Mouse (Mus musculus): ENCODE results near the gene Baz1a. TPM values are rescaled to one million over a fixed set of nuclear protein-coding genes. Genes with fewer than 3 reads are reported as not detected.
"Not testable (repeated sequence)": the region's sequence is repeated elsewhere in the genome, so short reads cannot be mapped to it uniquely, and the experiment has no call there.

The Baz1a gene
- total RNA-seq, 2 experiments from 2014 or later: 11.8 to 13.5 TPM

DNA sequence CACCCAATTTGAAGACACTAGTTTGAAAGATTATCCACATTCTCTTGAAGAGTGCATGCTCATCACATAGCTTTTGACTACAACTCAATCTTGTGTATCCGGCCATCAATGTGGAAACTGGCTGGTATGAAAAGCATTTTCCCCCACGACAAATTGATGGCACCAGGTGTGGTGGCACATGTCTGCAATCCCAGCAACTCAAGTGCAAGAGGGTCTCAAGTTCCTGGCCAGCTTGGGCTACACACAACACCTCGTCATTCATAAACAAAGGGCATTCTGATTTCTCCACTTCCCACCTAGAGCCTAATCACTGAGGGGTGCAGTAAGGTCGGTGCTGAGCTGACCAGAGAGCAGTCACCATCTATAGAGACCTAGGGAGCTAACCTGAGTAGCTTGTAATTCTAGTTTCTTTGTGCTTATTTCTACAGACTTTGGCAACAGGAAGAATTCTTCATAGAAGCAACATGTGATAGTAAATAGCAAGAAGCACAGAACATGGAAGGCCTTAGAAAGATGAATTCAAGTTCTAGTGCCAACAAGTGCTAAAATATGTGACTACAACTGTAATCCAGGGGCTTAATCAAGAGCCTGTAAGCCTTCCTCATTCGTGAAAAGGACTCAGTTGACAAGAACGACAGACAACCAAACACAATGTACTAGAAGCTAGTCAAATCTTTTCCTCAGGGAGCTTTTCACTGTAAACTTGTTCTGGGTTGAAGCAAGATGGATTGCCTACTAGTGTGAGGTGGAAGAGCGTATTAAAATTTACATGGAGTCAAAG lies 31.0 kb downstream of the Baz1a start:
- no peak for DNase-seq
- intact Hi-C loops (cut with DNase I): loop anchor here (10.0 kb wide), 1 partner anchor 462 kb away; no protein-coding TSS in a partner anchor

DNA sequence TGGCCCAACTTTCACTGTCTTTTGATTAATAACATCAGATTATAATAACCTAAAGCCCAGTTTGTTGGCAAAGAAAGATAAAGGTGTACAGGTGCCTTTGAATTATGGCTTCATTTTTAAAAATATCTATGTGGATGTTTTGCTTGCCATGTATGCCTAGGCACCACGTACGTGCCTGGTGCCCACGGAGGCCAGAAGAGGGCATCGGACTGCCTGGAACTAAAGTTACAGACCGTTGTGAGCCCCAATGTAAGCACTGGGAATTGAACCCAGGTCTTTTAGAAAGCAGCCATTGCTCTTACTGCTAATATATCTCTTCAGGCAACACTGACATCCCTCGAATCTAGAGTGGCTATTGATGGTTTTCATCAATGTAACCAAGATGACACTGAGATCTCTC lies 32.2 kb downstream of the Baz1a start:
- intact Hi-C loops (cut with DNase I): loop anchor here (10.0 kb wide), 1 partner anchor 463 kb away; no protein-coding TSS in a partner anchor
- DNase-seq: no peak

DNA sequence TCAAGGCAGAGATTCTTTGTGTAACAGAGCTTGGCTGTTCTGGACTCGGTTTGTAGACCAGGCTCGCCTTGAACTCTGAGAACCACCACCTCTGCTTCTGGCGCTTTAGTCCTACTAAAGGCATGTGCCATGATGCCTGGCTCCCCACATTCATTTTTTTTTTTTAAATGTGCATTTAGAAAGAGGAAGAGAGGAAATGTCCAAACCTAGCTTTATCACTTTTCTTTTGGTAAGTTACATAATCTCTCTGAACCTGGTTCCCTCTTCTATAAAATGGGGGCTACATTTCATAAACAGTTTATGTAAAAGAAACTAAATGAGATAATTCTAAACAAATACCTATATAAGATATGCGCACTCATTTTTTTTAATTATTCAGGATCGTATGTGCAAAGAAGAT lies 33.2 kb downstream of the Baz1a start:
- intact Hi-C loops (cut with DNase I): loop anchor here (10.0 kb wide), 1 partner anchor 464 kb away; no protein-coding TSS in a partner anchor
- no peak for DNase-seq

DNA sequence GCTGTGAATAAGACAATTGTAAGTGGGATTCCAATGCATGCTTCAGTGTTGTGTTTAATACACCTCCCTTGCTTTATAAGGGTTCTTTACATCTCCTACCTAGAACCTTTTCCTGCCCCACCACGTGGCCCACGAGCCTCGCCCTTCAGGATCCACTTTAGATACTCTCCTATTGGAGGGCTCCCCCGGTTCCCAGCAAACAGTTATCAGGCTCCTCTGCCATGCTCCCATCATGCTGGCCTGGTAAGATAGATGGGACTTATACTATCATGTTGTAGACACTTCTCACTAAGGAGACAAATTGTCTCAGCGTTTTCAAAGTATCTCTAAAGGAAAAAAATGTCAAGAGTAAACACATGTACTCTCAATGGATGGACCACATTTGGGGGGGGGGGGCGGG lies 33.6 kb downstream of the Baz1a start:
- intact Hi-C loops (cut with DNase I): loop anchor here (10.0 kb wide), 1 partner anchor 464 kb away; no protein-coding TSS in a partner anchor

DNA sequence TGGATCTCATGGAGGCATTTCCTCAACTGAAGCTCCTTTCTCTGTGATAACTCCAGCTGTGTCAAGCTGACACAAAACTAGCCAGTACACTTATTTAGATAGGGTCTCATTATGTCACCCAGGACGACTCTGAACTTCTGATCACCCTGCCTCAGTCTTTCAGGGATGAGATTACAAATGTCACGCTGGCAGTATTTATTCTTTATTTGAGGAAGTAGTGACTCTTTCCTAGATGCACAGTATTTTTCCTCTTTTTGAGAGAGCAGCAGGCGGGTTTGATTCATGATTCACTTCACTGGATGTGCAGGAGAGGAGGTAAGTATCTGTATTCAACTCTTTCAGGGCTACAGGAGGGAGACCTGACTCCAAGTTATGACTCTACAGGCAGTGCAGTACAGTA lies 45.1 kb downstream of the Baz1a start:
- intact Hi-C loops (cut with DNase I): no loop called here
- no peak for DNase-seq

More for the DNA sequence above, 33.6 kb downstream of the Baz1a start:
- no peak for DNase-seq

DNA sequence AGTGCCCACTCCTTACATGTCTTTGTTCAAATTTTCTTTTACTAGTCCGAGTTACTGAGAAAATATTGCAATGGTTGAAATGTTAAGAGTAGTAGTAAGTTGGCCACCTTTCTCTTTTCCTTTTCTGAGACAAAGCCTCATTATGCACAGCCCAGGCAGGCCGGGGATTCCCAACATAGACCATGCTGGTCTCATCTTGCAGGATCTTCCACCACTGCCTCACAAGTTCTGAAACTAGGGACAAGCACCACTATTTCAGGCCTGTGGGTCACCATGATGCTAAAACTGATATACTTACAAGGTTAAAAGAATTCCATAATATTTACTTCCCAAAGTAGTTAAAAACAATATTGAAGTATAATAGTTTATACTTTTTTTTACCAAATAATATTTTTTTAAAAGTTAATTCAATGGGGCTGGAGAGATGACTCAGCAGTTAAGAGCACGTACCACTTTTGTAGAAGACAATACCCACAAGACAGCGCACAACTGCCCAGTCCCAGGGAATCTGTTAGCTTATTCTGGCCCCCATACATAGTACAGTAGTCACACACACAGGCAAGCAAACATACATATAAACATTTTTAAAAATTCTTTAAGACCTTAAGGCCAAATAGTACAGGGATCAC lies 48.5 kb downstream of the Baz1a start:
- intact Hi-C loops (cut with DNase I): no loop called here
- no peak for DNase-seq

DNA sequence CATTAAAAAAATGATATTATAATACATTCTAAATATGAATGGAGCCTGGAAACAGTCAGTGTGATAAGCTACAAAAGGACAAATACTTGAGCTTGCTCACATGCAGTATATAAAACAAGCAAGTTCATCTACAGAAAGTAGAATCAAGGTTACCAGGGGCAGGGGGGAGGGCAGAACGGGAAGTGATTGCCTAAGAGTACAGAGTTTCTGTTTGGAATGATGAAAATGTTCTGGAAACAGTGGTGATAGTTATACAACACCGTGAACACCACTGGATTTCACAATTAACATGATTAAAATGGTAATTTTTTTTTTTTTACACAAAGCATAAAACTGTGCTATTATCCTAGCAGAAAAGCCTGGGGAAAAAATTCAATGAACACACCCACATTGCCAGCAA lies 54.6 kb downstream of the Baz1a start:
- DNase-seq: peak in 1 of 2 experiments; percentile 4
- intact Hi-C loops (cut with DNase I): no loop called here

DNA sequence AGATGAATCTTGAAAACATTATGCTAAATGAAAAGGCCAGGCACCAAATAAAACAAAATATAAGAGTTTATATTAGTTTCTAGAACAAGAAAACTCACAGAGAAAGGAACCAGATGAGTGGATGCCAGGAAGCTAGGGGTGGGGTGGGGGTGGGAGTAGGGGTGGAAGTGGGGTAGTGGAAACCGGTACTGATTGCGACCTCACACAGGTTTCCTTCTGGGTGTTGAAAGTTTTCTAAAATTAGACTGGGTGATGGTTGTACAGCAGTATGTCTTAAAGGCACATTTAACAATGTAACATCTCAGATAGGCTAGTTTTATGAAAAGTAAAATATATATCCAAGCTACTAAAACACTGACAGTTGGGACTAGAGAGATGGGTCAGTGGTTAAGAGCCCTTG lies 57.2 kb downstream of the Baz1a start:
- intact Hi-C loops (cut with DNase I): no loop called here
- no peak for DNase-seq

DNA sequence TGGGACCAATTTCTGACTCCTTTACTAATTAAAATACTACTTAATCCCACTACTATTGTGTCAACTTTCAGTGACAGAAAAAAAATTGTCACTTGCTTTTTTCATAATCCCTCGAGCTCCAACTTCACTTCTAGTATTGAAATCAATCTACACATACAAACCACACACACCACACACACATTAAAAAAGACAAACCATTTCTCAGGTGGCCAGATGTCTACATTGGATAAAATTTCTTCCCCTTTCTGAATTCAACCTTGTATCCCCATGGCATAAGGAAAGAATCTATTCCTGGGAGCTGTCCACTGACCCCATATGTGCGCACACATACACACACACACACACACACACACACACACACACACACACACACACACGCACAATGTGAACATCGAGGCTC lies 57.7 kb downstream of the Baz1a start:
- intact Hi-C loops (cut with DNase I): no loop called here
- DNase-seq: no peak

DNA sequence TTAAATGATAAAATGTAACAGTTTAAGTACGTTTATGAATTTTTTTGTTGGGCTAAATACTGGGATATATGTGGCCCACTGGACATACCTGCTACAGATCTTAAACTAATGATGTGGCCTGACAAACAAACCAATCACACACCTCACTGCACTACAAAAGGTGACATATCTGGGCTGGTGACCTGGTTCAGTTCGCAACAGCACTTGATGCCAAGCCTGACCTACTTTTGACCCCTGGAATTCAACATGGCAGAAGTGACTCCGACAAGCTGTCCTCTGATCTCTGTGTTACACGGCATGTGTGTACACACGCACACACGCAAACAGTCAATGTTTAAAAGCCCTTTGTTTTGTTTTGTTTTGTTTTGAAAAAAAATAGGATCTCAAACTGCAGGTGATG lies 68.0 kb downstream of the Baz1a start:
- no peak for DNase-seq
- intact Hi-C loops (cut with DNase I): no loop called here

DNA sequence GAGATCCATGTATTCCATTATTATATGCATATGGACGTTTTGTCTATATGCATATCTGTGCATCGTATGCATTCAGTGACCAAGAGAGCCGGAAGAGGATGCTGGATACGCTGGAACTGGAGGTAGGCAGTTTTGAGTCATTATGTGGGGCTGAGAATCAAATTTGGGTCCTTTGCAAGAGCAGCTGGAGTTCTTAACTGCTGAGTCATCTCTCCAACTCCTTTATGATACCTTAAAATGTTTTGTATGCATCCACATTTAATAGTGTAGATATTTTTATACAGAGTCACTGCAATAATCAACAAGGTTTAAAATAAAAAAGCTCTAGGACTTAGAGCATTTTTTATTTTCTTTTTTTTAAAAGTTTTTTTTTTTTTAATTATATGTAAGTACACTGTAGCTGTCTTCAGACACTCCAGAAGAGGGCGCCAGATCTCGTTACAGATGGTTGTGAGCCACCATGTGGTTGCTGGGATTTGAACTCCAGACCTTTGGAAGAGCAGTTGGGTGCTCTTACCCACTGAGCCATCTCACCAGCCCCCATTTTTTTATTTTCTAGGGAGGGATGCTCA lies 71.5 kb downstream of the Baz1a start:
- intact Hi-C loops (cut with DNase I); DNase-seq: not testable (repeated sequence)

DNA sequence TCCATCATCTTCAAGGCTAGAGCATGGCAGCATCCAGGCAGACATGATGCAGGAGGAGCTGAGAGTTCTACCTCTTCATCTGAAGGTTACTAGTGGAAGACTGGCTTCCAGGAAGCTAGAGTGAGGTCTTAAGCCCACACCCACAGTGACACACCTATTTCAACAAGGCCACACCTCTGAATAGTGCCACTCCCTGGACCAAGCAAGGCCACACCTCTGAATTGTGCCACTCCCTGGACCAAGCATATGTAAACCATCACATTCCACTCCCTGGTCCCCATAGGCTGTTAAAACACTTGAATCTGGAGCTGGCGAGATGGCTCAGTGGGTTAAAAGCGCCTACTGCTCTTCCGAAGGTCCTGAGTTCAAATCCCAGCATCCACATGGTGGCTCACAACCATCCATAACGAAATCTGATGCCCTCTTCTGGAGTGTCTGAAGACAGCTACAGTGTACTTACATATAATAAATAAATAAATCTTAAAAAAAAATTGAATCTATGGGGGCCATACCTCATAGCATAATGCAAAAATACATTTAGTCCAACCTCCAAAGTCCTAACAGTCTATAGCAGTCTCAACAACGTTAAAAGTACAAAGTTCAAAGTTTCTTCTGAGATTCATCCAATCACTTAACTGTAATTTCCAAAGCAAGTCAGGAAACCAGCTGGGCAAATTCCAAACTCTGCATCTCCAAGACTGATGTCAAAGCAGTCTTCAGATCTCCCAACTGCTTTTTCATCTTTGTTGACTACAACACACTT lies 76.4 kb downstream of the Baz1a start:
- intact Hi-C loops (cut with DNase I); DNase-seq: not testable (repeated sequence)

DNA sequence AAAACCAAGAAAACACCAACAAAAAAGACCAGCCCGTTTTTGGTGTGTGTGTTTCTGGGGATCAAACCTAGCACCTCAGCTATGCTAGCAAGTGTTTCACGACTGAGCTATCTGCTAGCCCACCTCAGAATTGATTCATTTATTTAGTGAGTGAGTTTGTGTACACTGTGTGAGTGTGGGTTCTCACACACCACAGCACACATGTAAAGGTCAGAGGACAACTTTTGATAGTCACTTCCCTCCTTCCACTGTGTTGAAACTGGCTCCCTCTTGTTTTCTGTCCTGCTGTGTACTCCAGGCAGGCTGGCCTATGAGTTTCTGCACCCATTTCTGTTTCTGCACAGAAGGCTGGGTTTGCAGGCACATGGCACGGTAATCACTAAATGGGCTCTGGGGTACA lies 103.8 kb downstream of the Baz1a start:
- DNase-seq: no peak
- intact Hi-C loops (cut with DNase I): no loop called here

DNA sequence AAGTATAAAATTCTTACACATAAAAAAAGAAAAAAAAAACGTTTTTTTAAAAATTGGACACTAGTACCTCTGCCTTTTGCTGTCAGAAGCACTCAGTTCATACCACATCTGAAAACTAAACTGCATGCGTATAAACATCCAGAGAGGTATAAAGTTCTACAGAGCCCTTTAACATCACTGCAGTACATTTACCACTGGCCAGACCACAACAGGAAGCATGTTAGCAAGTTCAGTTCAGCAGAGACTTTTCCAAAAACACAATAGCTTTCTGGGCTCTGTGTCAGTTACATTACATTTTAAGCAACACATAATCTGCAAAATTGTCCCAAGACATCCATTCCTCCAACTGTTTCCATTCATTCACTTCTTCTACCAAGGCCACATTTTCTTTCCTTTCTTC lies 121.6 kb downstream of the Baz1a start:
- intact Hi-C loops (cut with DNase I); DNase-seq: not testable (repeated sequence)

DNA sequence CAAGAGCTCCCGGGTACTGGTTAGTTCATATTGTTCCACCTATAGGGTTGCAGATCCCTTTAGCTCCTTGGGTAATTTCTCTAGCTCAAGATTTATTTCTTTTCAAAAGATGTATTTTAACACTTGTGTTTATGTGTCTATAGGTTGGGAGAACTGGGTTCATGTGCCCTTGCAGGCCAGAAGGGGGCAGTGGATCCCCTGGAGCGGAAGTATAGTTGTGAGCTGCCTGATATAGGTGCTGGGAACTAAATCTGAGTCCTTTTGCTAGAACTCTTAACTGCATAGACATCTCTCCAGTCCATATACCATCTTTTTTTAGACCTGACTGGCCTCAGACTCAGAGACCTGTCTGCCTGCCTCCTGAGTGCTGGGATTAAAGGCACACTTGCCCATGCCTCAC lies 123.7 kb downstream of the Baz1a start:
- intact Hi-C loops (cut with DNase I): no loop called here
- no peak for DNase-seq

DNA sequence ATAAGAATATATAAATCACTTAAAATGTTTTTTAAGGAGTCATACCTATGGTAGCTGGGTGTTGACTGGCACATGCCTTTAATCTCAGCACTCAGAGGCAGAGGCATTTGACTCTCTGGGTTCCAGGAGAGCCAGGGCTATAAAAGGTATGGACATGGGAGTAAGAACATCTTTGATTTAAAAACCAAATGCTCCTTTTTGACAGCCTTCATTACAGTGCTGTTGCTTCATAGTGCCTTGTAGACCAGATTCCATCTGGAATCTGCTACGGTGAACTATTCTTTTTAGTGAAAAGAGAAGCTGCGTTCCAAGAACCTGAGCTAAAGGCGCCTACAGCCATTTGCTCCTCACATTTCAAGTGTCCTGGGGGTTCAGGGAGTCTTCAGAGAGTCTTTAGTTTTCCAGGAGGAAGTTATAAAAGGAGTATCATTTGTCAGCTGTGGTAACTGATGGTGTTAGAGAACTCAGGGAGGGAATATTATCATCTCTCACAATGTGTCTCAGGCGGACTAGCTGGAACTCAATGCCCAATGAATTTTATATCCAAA lies 126.5 kb downstream of the Baz1a start:
- intact Hi-C loops (cut with DNase I): no loop called here
- no peak for DNase-seq

DNA sequence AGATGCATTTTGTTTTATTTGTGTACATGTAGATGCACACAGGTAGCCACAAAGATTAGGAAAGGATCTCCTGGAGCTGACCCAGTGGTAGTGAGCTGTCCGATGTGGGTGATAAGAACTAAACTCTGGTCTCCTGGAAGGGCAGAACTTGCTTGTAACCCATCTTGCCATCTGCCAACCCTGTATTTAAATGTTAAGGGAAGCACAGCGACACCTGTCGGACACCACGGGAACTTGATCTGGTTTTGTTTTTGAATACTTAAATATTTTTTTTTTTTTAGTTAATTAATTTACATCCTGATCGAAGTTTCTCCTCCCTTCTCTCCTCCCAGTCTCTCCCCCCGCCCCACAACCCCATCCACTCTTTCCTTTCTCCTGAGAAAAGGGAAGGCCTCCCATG lies 134.5 kb downstream of the Baz1a start:
- peak; percentile 57 to 78 for DNase-seq
- intact Hi-C loops (cut with DNase I): loop anchor here (1.0 to 2.0 kb wide), 2 partner anchors 17 to 49 kb away; partner anchors contain the start of gene Cfl2

DNA sequence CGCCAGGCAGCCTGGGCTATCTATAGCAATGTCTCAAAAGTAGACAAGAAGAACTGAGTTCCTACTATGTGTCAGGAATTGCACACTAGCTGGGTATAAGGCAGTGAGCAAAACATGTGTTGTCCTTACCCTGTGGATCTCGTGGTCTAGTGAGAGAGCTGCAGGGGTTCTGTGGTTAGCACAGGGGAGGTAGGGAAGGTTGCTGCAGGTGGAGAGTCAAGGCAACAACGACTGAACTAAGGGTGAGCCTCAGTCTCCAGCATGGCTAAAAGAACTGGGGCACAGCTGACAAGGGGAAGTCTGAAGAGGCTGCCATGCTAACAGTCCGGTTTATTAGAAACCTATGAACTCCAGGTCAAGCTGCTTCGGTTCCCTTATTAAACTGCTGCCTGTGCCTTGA lies 134.9 kb downstream of the Baz1a start:
- DNase-seq: no peak
- intact Hi-C loops (cut with DNase I): loop anchor here (1.0 to 2.0 kb wide), 2 partner anchors 16 to 49 kb away; partner anchors contain the start of gene Cfl2

DNA sequence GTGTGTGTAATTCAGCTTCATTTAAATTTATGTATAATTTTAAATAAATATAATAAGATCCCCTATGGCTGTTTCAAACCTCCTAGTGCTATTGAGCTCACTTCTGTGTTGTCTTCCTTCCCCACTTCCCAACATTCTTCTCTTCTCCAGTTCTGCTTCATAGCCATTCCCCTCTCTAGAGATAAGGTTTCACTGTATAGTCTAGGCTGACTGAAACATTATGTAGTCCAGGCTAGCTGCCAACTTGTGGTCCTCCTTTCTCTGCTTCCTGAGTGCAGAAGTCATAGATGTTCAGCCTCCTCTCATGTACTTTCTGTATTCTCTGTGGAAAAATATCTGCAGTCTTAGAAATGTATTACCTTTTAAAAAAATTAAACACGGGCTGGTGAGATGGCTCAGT lies 136.3 kb downstream of the Baz1a start:
- DNase-seq: no peak
- intact Hi-C loops (cut with DNase I): loop anchor here (2.0 kb wide), 1 partner anchor 15 kb away; the partner anchor contains the start of gene Cfl2

DNA sequence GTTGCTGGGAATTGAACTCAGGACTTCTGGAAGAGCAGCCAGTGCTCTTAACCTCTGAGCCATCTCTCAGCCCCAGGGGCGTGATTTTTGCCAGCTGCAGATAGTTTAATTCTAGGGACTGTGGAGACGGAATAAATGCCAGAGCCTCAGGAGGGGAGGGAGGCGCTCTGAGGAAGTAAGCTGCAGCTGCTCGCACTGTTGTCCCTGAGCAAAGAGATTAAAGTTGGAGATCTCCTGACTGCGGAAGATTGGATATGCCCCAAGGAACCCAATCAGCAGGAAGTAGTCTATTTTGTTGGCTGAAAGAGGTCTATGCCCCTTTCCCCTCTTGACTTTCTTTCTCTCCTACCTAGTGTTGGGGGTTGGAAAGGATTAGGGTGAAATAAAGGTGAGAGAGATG lies 137.3 kb downstream of the Baz1a start:
- intact Hi-C loops (cut with DNase I): no loop called here
- DNase-seq: no peak

DNA sequence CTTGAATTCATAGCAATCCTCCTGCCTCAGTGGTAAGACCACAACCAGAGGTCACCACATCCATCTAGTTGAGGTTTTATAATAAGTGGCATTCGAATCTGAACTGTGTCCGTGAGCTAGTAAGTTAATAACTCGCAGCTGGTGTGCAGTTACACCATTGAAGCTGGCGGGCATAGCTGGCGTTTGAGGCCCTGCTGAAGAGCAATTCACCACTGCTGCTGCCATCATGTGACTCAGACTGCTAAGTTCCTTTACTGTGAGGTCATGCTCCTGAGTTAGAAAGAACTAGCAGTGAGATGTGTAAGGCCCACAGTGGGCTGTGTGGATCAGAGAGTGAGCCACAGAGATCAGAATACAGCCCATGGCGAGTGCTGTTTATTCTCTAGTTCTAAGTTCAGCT lies 139.4 kb downstream of the Baz1a start:
- DNase-seq: peak; percentile 62 to 71
- intact Hi-C loops (cut with DNase I): no loop called here
